Mouse (Mus musculus) E14TG2a.4 (cell line): Measurements from ENCODE around the gene Irs1.

Experiments
- H3K27me3 ChIP-seq: 2 replicates; pipeline ENCODE4 v1.6.1; 2014; ENCODE audit warnings: low read length, control low read depth; ENCODE audit not compliant: insufficient read depth
- H3K36me3 ChIP-seq: 2 replicates; pipeline ENCODE4 v1.6.1; 2014; ENCODE audit warnings: low read length, control low read depth; ENCODE audit not compliant: insufficient read depth
- H3K4me1 ChIP-seq: replicated peaks from 2 replicates; pipeline ENCODE4 v1.6.1; 2014; ENCODE audit warnings: low read depth, low read length, control low read depth
- H3K4me3 ChIP-seq: replicated peaks from 2 replicates; pipeline ENCODE4 v1.5.1; 2014; ENCODE audit warnings: mild to moderate bottlenecking, low read length
- H3K9me3 ChIP-seq: 2 replicates; pipeline ENCODE4 v1.6.1; 2014; ENCODE audit warnings: low read length, control low read depth
- CTCF ChIP-seq: conservative IDR thresholded peaks from 2 replicates; pipeline ENCODE4 v1.5.1; 2014; ENCODE audit warnings: low read length
- NANOG ChIP-seq: IDR thresholded peaks from 2 replicates; pipeline ENCODE4 v1.6.1; 2014; ENCODE audit warnings: borderline replicate concordance, low read length, mixed read lengths
- POU5F1 ChIP-seq: IDR thresholded peaks from 2 replicates; pipeline ENCODE4 v1.6.1; 2014; ENCODE audit warnings: low read length, borderline replicate concordance

Gene Irs1

DNA sequence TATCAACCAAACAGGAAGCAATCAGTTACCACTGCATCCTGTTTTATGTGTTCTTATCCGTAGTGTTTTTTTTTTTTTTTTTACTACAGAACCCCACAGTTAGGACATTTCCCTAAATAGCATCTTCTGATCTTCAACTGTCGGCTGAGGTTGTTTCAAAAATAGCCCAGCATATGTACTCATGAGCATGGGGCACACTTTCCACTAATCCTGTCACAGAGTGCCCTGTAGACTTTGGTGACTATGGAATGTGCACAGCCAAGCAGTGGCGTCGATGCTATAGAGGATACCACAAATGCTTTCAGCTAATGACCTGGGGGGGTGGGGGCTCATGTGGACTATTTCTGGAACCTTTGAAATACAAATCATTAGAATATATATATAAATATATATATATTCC is 23.7 kb downstream of the Irs1 start:
- H3K4me1 ChIP-seq = no peaks in the 10 kb centered on the region
- TF ChIP-seq NANOG = no peak
- no peak for TF ChIP-seq CTCF
- TF ChIP-seq POU5F1 = no peak
- H3K9me3 ChIP-seq = no peaks in the 10 kb centered on the region; the same call in 1 of the 2 replicates
- no peaks in the 10 kb centered on the region for H3K27me3 ChIP-seq
- H3K36me3 ChIP-seq = no peaks in the 10 kb centered on the region
- H3K4me3 ChIP-seq = no peak overlapping the region

DNA sequence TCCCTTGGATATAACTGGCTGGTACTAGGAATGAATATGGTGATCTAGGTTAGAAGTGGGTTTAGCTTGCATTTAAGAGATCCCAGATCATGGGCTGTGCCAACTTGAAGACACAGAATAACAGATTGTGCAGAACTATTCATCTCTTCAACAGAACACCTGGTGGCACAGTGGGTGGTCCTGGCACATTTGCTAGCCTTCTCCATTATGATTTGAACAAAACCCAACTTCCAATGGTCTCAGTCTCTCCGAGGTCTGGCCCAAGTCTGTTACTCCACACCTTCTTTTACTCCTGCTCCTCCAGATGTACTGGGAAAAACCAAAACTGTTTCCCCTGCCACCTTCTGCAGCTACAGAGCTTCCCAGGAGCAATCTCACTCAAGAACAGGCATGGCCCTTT is 28.9 kb downstream of the Irs1 start:
- Histone ChIP-seq H3K27me3 (no peaks in the 10 kb centered on the region), H3K4me1 (no peaks in the 10 kb centered on the region), H3K4me3 (no peak overlapping the region), H3K36me3 (no peaks in the 10 kb centered on the region), H3K9me3 (no peaks in the 10 kb centered on the region)
- TF ChIP-seq POU5F1 = no peak
- no peak for TF ChIP-seq NANOG
- no peak for TF ChIP-seq CTCF

DNA sequence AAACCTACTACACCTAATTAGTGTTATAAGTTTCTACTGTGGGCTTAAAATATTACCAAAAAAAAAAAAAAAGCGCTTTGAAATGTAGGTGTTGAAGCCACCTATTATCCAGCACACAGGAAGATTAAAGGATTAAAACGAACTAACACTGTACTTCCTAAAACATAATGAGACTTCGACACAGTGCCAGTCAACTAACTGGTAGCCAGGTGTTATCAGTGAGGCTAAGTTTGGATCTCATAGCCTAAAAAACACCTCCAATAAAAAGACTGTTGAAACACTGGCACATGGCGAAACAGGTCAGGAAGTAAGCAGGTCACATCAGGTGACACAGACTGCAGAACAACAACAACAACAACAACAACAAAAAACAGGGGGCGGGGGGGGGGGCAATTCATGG is 29.6 kb downstream of the Irs1 start:
- Histone ChIP-seq H3K4me3 (no peak overlapping the region), H3K27me3 (no peaks in the 10 kb centered on the region), H3K4me1 (no peaks in the 10 kb centered on the region), H3K9me3 (no peaks in the 10 kb centered on the region), H3K36me3 (no peaks in the 10 kb centered on the region)
- TF ChIP-seq POU5F1 (no peak), NANOG (no peak), CTCF (no peak)

DNA sequence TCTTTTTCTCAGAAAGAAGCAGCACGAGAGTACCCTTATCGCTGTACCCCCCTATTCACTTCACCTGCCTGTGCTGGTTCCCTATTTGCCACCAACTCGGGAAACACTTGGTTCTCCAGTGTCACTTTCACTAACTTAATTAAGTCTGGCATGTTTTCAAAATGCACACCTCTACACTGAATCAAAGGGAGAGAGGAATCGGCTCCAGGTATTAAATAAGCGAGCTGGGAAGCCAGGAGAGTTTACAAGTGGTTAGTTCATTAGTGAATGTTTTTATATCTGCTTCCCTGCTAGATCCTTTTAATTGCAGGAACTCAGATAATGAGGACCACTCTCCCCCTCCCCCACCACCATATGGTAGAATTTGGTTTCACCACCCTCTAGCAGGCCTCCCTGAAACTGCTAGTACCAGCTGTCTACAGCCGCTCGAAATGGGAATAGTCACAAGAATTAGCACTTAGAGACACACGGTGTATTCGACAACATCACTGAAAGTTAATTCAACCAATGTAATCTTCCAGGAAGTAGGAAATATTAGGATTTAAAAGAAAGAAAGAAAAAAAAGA is 30.1 kb downstream of the Irs1 start:
- H3K4me3 ChIP-seq = no peak overlapping the region
- H3K27me3 ChIP-seq = no peaks in the 10 kb centered on the region
- H3K4me1 ChIP-seq = no peaks in the 10 kb centered on the region
- H3K9me3 ChIP-seq = no peaks in the 10 kb centered on the region
- no peak for TF ChIP-seq NANOG
- TF ChIP-seq POU5F1 = no peak
- no peak for TF ChIP-seq CTCF
- no peaks in the 10 kb centered on the region for H3K36me3 ChIP-seq

DNA sequence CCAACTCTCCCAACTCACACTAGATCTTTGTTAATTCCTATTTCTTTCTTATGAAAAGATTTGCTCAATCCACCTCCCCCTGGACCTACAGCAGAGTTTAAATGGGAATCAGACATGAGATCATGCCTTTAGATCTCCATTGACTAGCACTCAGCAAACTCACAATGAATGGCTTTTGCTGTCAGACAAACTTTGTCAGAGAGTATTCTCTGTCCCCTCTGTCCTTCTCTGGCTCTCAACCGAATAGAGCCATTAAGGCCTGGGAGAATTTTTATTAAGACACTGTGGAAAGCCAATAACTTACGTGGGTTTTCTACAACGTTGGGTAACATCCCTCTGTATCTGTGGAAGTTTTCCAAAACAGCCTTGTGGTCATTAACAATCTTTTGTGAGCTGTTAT is 31.2 kb downstream of the Irs1 start:
- H3K27me3 ChIP-seq = no peaks in the 10 kb centered on the region
- H3K36me3 ChIP-seq = no peaks in the 10 kb centered on the region
- H3K9me3 ChIP-seq = no peaks in the 10 kb centered on the region
- TF ChIP-seq CTCF (no peak), POU5F1 (no peak), NANOG (no peak)
- H3K4me3 ChIP-seq = no peak overlapping the region
- no peaks in the 10 kb centered on the region for H3K4me1 ChIP-seq

DNA sequence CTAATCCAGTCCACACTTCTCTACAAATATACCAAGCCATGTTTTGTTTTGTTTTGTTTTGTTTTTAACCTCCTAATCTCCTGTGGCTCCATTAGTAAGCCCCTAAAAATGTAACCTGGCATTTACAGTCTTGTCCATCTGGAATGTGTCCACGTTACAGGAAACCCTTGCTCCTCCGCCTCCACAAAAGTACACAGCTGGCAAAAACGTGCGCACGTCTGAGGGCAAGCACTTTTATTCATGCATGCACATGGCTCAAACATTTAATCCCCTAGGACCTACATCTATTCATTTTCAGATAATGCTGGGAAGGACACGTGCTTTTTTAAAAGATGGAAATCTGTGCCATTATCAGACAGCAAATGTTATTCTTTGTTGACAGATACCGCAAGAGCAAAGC is 32.9 kb downstream of the Irs1 start:
- H3K9me3 ChIP-seq = no peaks in the 10 kb centered on the region
- H3K4me3 ChIP-seq = no peak overlapping the region
- H3K36me3 ChIP-seq = no peaks in the 10 kb centered on the region

DNA sequence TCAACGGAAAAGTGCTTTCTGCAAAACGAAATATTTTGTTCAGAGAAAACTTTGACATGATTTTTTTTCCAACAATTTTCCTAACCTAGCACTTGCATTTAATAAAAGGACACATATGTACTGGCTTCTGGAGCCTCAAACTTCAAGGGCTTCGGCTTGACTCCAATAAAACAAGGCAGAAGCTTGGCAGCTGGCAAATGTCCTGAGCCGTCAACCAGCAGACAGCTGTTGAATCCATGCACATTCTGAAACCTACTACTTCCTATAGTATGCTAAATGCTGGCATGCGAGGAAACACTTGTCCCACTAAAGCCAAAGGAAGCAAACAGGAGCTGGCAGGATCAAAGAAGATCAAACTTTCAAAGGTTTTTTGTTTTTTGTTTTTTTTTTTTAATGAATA is 33.8 kb downstream of the Irs1 start:
- Histone ChIP-seq H3K36me3 (no peaks in the 10 kb centered on the region), H3K4me1 (peaks cover 7% of the 10 kb centered on the region; the same call in 1 of the 2 replicates), H3K27me3 (no peaks in the 10 kb centered on the region), H3K4me3 (no peak overlapping the region), H3K9me3 (no peaks in the 10 kb centered on the region)
- TF ChIP-seq NANOG (no peak), CTCF (no peak), POU5F1 (no peak)

More for the DNA sequence above, 32.9 kb downstream of the Irs1 start:
- Histone ChIP-seq H3K27me3 (no peaks in the 10 kb centered on the region), H3K4me1 (peaks cover 7% of the 10 kb centered on the region; the same call in 1 of the 2 replicates)
- TF ChIP-seq NANOG (no peak), POU5F1 (no peak), CTCF (no peak)

DNA sequence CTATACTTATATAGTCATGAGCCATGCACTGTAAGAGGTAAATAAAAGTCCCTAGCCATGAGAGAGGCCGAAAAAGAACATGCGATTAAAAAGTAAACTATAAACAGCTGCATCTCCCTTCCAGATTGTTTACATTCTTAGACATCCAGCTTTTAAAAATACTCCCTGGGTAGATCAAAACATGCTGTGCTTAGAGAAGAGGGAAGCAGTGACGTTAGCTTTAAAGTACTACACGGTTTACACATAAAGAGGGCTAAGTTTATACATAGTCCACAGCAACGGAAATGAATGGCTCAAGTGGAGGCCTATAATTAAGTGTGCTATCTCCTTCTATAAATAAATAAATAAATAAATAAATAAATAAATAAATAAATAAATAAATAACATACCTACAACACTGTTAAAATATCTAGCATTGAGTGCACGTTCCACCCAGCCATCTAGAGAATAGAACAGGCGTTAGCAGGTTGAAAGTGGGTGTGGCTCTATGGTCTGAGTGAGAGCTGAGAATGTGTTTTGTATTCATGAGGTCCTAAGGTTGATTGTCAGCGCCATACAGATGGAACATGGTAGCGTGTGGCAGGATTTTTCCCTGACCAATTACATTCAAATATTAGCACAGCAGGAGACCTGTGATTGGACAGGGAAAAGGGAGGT is 37.3 kb downstream of the Irs1 start:
- H3K9me3 ChIP-seq = peaks cover 8% of the 10 kb centered on the region
- peaks cover 7% of the 10 kb centered on the region; the same call in 1 of the 2 replicates for H3K4me1 ChIP-seq
- H3K4me3 ChIP-seq = no peak overlapping the region
- no peaks in the 10 kb centered on the region for H3K27me3 ChIP-seq
- TF ChIP-seq CTCF (no peak), POU5F1 (no peak), NANOG (no peak)
- no peaks in the 10 kb centered on the region for H3K36me3 ChIP-seq

DNA sequence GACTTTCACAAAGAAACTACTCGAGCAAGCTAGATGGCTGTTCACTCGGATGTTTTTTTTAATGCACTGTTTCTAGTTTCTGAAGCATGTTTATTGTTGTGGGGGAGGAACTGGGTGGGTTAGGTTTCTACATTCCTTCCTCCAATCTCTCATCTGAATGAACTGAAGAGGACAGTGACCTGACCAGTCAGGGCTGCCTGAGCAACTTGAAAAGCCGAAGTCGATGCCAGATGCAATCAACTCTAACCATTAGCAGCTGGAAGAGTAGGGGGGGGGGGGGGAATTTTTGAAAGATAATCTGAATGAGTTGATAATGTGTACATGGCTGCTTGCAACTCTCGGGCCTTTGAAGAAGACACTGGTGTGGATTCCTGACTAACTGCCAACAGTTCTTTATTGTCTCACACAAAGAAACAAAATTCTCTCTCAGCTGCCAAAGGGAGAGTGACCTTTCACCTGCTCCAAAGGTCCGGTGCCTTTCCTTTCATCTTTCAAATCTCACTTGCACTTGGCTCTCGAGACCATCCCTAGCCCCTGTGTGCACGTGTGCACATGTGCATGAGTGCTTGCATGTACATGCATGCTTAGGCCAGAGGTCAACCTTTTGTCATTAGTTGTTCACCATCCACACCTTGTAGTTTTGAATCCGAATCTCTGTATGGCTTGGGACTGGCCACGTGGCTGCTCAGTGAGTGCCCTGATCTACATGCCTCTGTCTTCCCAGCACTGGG is 43.8 kb downstream of the Irs1 start:
- no peaks in the 10 kb centered on the region for H3K36me3 ChIP-seq
- H3K4me3 ChIP-seq = no peak overlapping the region
- H3K4me1 ChIP-seq = peaks cover 8% of the 10 kb centered on the region; the same call in 1 of the 2 replicates
- TF ChIP-seq CTCF = no peak
- no peak for TF ChIP-seq POU5F1
- TF ChIP-seq NANOG = no peak
- no peaks in the 10 kb centered on the region for H3K27me3 ChIP-seq
- peaks cover 8% of the 10 kb centered on the region for H3K9me3 ChIP-seq
